Mouse (Mus musculus): Measurements from ENCODE around the gene Fpgs.

DNA sequence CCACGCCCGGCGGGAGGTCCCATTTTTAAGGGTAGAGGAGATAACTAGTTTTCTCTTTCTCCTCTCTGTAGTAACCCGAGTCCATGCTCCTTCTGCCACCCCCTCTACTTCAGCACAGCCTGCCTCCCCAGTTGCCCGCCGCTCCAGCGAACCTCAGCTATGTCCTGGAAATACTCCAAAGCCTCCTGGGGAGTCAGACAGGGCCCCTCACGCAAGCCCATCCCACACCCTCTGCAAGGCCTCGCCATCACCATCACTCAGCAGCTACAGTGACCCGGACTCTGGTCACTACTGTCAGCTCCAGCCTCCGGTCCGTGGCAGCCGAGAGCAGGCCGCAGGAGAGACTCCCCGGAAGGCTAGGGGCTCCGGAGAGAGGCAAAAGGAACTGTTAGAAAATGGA is 45.1 kb upstream of the Fpgs start:
- TF ChIP-seq CTCF (IDR thresholded peaks at IDR 0.05; ENCODE audit: control insufficient read depth, insufficient read depth, insufficient read length): no peak
- TF ChIP-seq USF1 (IDR thresholded peaks at IDR 0.05; ENCODE audit: low read depth): no peak
- no peak for TF ChIP-seq FOSL1 (IDR thresholded peaks at IDR 0.05; ENCODE audit: insufficient read depth, low read length, poor library complexity, severe bottlenecking)
- TF ChIP-seq MYOG (IDR thresholded peaks at IDR 0.05; ENCODE audit: control insufficient read depth, extremely low read depth, insufficient read length): no peak
- no peak for TF ChIP-seq MAX (IDR thresholded peaks at IDR 0.05)
- no peak for TF ChIP-seq CEBPB (IDR thresholded peaks at IDR 0.05; ENCODE audit: low read depth)
